Mouse (Mus musculus) forelimb bud, embryonic 11.5 days (tissue): ENCODE measurements at regions not wholly inside any gene's neighbourhood (a gene's known extent, or its start where the extent isn't known, plus 50 kb on each side); places are given as distances from the start of the nearest gene placed in this dataset.
"Not testable (repeated sequence)": the region's sequence is repeated elsewhere in the genome, so short reads cannot be mapped to it uniquely, and the experiment has no call there.

ENCODE experiments used
- DNase-seq: peaks from one replicate; pipeline ENCODE4 v3.0.0-alpha.2; 2012; ENCODE audit warnings: low read depth, low spot score

- no peak for DNase-seq
Measured at GRCm38 (mm10) chr8:89565147-89565826, 521.3 kb upstream of the Sall1 start.

- no peak for DNase-seq
Measured at GRCm38 (mm10) chr8:89563544-89563943, 519.6 kb upstream of the Sall1 start.

- DNase-seq, result no peak
Measured at GRCm38 (mm10) chr8:89562597-89562996, 518.6 kb upstream of the Sall1 start.

GRCm38 (mm10) chr8:89541231-89541630 lies 497.3 kb upstream of the Sall1 start:
- DNase-seq, result peak; percentile 68

GRCm38 (mm10) chr8:89534605-89535004 lies 490.6 kb upstream of the Sall1 start:
- no peak for DNase-seq

- DNase-seq, result no peak
Measured at GRCm38 (mm10) chr8:89525041-89525440, 481.1 kb upstream of the Sall1 start.

GRCm38 (mm10) chr8:89523336-89523735 lies 479.4 kb upstream of the Sall1 start:
- no peak for DNase-seq

- DNase-seq, result peak; percentile 39
Measured at GRCm38 (mm10) chr8:89516602-89517001, 472.6 kb upstream of the Sall1 start.

GRCm38 (mm10) chr8:89514270-89514669 lies 470.3 kb upstream of the Sall1 start:
- DNase-seq, result no peak

GRCm38 (mm10) chr8:89507639-89508038 lies 463.7 kb upstream of the Sall1 start:
- DNase-seq, result peak; percentile 39

- DNase-seq, result no peak
Measured at GRCm38 (mm10) chr8:89503545-89504234, 459.7 kb upstream of the Sall1 start.

- DNase-seq, result no peak
Measured at GRCm38 (mm10) chr8:89503030-89503429, 459.1 kb upstream of the Sall1 start.

- DNase-seq, result no peak
Measured at GRCm38 (mm10) chr8:89501756-89502155, 457.8 kb upstream of the Sall1 start.

- no peak for DNase-seq
Measured at GRCm38 (mm10) chr8:89499831-89500230, 455.9 kb upstream of the Sall1 start.

- peak; percentile 89 for DNase-seq
Measured at GRCm38 (mm10) chr8:89498088-89498695, 454.2 kb upstream of the Sall1 start.

- no peak for DNase-seq
Measured at GRCm38 (mm10) chr8:89492336-89492735, 448.4 kb upstream of the Sall1 start.

GRCm38 (mm10) chr8:89482481-89482880 lies 438.5 kb upstream of the Sall1 start:
- not testable (repeated sequence) for DNase-seq

- no peak for DNase-seq
Measured at GRCm38 (mm10) chr8:89476930-89477329, 433.0 kb upstream of the Sall1 start.

GRCm38 (mm10) chr8:89471116-89471515 lies 427.2 kb upstream of the Sall1 start:
- DNase-seq, result no peak

- DNase-seq, result no peak
Measured at GRCm38 (mm10) chr8:89468782-89469220, 424.8 kb upstream of the Sall1 start.

GRCm38 (mm10) chr8:89465211-89465753 lies 421.3 kb upstream of the Sall1 start:
- DNase-seq, result no peak

- no peak for DNase-seq
Measured at GRCm38 (mm10) chr8:89456517-89456916, 412.6 kb upstream of the Sall1 start.
